Mouse (Mus musculus) liver, adult 2 months (tissue): Measurements from ENCODE around the gene Cenpi.

ENCODE experiments used
- CTCF ChIP-seq: fragments of 200-500 bp; IDR thresholded peaks from 2 replicates; pipeline ENCODE4 v1.5.1; 2011; ENCODE audit warnings: low read depth, low read length, control low read depth
- POLR2A ChIP-seq: fragments of 200-500 bp; IDR thresholded peaks from 2 replicates; pipeline ENCODE4 v1.6.1; 2011; ENCODE audit warnings: low read length, control low read depth; ENCODE audit not compliant: insufficient read depth; ENCODE audit errors: extremely low read depth

DNA sequence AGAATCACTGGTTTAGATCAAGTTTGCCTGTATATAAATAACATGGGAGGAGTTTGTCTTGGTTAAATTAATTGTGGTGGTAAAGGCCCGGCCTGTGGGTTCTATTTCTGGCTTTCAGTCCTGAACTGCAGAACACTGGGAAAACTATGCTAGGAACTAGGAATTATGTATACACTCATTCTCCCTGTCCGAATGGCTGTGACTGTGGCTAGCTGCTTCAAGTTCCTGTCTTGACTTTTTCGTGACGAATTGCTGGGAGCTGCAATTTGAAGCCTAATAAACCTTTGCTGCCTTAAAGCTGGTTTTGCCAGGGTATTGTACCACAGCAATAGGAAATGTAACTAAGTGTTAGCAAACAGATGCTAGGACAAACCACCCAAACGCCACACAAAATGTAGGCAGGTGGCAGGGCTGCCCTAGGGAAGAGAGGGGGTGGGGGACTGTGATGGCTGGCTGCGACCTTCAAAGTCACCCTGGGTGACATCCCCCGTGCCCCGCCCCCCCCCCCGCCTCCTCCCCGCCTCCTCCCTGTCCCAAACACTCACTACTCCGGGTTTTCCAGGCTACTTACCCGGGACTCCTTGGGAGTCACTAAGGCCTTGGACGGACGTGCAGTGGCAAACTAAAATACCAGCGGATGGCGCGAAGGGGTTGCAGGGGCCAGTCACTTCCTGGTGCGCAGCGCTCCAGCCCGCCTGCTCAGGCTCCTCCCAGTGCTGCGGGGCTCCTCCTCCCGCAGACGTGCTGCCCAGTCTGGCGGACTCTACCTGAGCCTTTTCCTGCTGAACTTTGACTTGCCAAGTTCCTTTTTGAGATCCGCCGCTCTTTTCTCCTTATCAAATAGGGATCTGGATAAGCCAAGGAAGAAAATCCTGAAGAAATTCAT lies 31.4 kb upstream of the Cenpi start, which contains the start of gene Trmt2b:
- no peak for TF ChIP-seq CTCF
- TF ChIP-seq POLR2A = 0 out of 2 replicates have a peak, but pooled peaks have one; percentile 8
